Mouse (Mus musculus) intestine, embryonic 15.5 days (tissue): ENCODE results near the gene Pcnx3. TPM values are rescaled to one million over a fixed set of nuclear protein-coding genes. Genes with fewer than 3 reads are reported as not detected.

Experiments
- ATAC-seq: fragments of 200-750 bp; cut with Nextera tagmentation; 2 replicates; pipeline ENCODE4 v1.8.0; 2017; ENCODE audit warnings: moderate TSS enrichment, moderate library complexity
- H3K27ac ChIP-seq: fragments of 300-500 bp; sonication (generic); 2 replicates; pipeline ENCODE4 v1.5.1; 2015; ENCODE audit warnings: mild to moderate bottlenecking, inconsistent platforms
- H3K27me3 ChIP-seq: fragments of 300-500 bp; sonication (generic); replicated peaks from 2 replicates; pipeline ENCODE4 v1.6.1; 2015; ENCODE audit warnings: inconsistent platforms
- H3K36me3 ChIP-seq: fragments of 300-500 bp; sonication (generic); 2 replicates; pipeline ENCODE4 v1.6.1; 2015; ENCODE audit warnings: inconsistent platforms
- H3K4me1 ChIP-seq: fragments of 300-500 bp; sonication (generic); replicated peaks from 2 replicates; pipeline ENCODE4 v1.6.1; 2015; ENCODE audit warnings: inconsistent platforms
- H3K4me2 ChIP-seq: fragments of 300-500 bp; sonication (generic); replicated peaks from 2 replicates; pipeline ENCODE4 v1.6.1; 2015; ENCODE audit warnings: mild to moderate bottlenecking, inconsistent platforms
- H3K4me3 ChIP-seq: fragments of 300-500 bp; sonication (generic); replicated peaks from 2 replicates; pipeline ENCODE4 v1.5.1; 2015; ENCODE audit warnings: inconsistent platforms
- H3K9ac ChIP-seq: fragments of 300-500 bp; sonication (generic); 2 replicates; pipeline ENCODE4 v1.6.1; 2015; ENCODE audit warnings: inconsistent platforms
- H3K9me3 ChIP-seq: fragments of 300-500 bp; sonication (generic); 2 replicates; pipeline ENCODE4 v1.6.1; 2016; ENCODE audit warnings: inconsistent platforms
- WGBS: fragments of 180-500 bp; shearing (Covaris S2); methylation state at CpG from one replicate; pipeline ENCODE4 v1.1.7; 2015; 5-methylcytosine and 5-hydroxymethylcytosine counted together
- polyA plus RNA-seq: library from polyadenylated mRNA; unstranded; fragments of >200 nt; fragmentation: Nextera tagmentation; extraction: Ambion mirVana; gene quantifications from 2 replicates; pipeline ENCODE4 v1.2.1, GENCODE M21; 2015

The Pcnx3 gene
- polyA plus RNA-seq, 1 experiment from 2014 or later, result 16.3 TPM

- no peaks in the 10 kb centered on the region for H3K9me3 ChIP-seq
- H3K4me1 ChIP-seq, result peaks cover 23% of the 10 kb centered on the region
- H3K27me3 ChIP-seq, result no peaks in the 10 kb centered on the region
- H3K4me2 ChIP-seq, result peak within 1 kb of the TSS; percentile 73
- peaks cover 19% of the 10 kb centered on the region for H3K36me3 ChIP-seq
- ATAC-seq, result peak; percentile 98
- peak within 1 kb of the TSS; percentile 52 for H3K4me3 ChIP-seq
- H3K9ac ChIP-seq, result peak within 1 kb of the TSS; percentile 57
- WGBS, result under 1% methylated on average over 32 of the region's 32 CpGs
- peak within 1 kb of the TSS; percentile 94 for H3K27ac ChIP-seq
Observed at GRCm38 (mm10) chr19:5662981-5663913, 25.5 kb downstream of the Pcnx3 start, which contains the start of gene Sipa1. Gene Sipa1, minus strand, starts transcription at chr19:5663707.

- Histone ChIP-seq H3K4me2 (peak overlapping the region; percentile 73), H3K9me3 (no peaks in the 10 kb centered on the region), H3K36me3 (peaks cover 15% of the 10 kb centered on the region), H3K27ac (peak overlapping the region; percentile 94), H3K27me3 (no peaks in the 10 kb centered on the region), H3K4me3 (peak overlapping the region; percentile 52), H3K4me1 (peaks cover 23% of the 10 kb centered on the region), H3K9ac (peak overlapping the region; percentile 57; the same call in 1 of the 2 replicates)
- no peak for ATAC-seq
- 77% methylated on average over 8 of the region's 8 CpGs for WGBS
Observed at GRCm38 (mm10) chr19:5662310-5662709, 26.4 kb downstream of the Pcnx3 start.

- WGBS, result 78% methylated on average over 13 of the region's 16 CpGs
- ATAC-seq, result no peak
- peak overlapping the region; percentile 57 for H3K27ac ChIP-seq
- H3K4me2 ChIP-seq, result peak overlapping the region; percentile 73
- H3K9ac ChIP-seq, result peak overlapping the region; percentile 17; the same call in 1 of the 2 replicates
- peaks cover 23% of the 10 kb centered on the region for H3K4me1 ChIP-seq
- H3K9me3 ChIP-seq, result no peaks in the 10 kb centered on the region
- peak overlapping the region; percentile 18; the same call in 1 of the 2 replicates for H3K4me3 ChIP-seq
- no peaks in the 10 kb centered on the region; the same call in 1 of the 2 replicates for H3K27me3 ChIP-seq
- peaks cover 12% of the 10 kb centered on the region for H3K36me3 ChIP-seq
Observed at GRCm38 (mm10) chr19:5660942-5661751, 27.6 kb downstream of the Pcnx3 start.

- peak; percentile 22 for ATAC-seq
Observed at GRCm38 (mm10) chr19:5654720-5655298, 33.9 kb downstream of the Pcnx3 start.

GRCm38 (mm10) chr19:5653969-5654719 lies 34.6 kb downstream of the Pcnx3 start:
- Histone ChIP-seq H3K4me3 (peak overlapping the region; percentile 39), H3K9me3 (no peaks in the 10 kb centered on the region), H3K4me2 (peak overlapping the region; percentile 86), H3K36me3 (peaks cover 8% of the 10 kb centered on the region), H3K9ac (peak overlapping the region; percentile 39), H3K27ac (no peak overlapping the region), H3K4me1 (peaks cover 21% of the 10 kb centered on the region), H3K27me3 (peaks cover 8% of the 10 kb centered on the region)
- ATAC-seq, result peak; percentile 91
- 13% methylated on average over 62 of the region's 62 CpGs for WGBS

More at GRCm38 (mm10) chr19:5654720-5655298, 33.9 kb downstream of the Pcnx3 start:
- H3K9me3 ChIP-seq, result no peaks in the 10 kb centered on the region
- peak overlapping the region; percentile 39 for H3K4me3 ChIP-seq
- peak overlapping the region; percentile 39 for H3K9ac ChIP-seq
- H3K4me2 ChIP-seq, result peak overlapping the region; percentile 86
- peaks cover 8% of the 10 kb centered on the region for H3K27me3 ChIP-seq
- peaks cover 14% of the 10 kb centered on the region for H3K4me1 ChIP-seq
- WGBS, result 22% methylated on average over 43 of the region's 43 CpGs
- H3K27ac ChIP-seq, result no peak overlapping the region
- peaks cover 8% of the 10 kb centered on the region for H3K36me3 ChIP-seq

- Histone ChIP-seq H3K27me3 (peaks cover 8% of the 10 kb centered on the region), H3K4me1 (peaks cover 34% of the 10 kb centered on the region), H3K4me3 (no peak overlapping the region), H3K36me3 (peaks cover 8% of the 10 kb centered on the region), H3K27ac (no peak overlapping the region), H3K9me3 (no peaks in the 10 kb centered on the region), H3K4me2 (no peak overlapping the region), H3K9ac (no peak overlapping the region)
- 87% methylated on average over 6 of the region's 6 CpGs for WGBS
- ATAC-seq, result no peak
Observed at GRCm38 (mm10) chr19:5652570-5652969, 36.1 kb downstream of the Pcnx3 start.

- Histone ChIP-seq H3K36me3 (peaks cover 16% of the 10 kb centered on the region), H3K9me3 (no peaks in the 10 kb centered on the region), H3K4me3 (no peak overlapping the region), H3K4me1 (peaks cover 34% of the 10 kb centered on the region), H3K27ac (no peak overlapping the region), H3K27me3 (peaks cover 8% of the 10 kb centered on the region), H3K4me2 (no peak overlapping the region), H3K9ac (no peak overlapping the region)
- WGBS, result 68% methylated on average over 13 of the region's 13 CpGs
- ATAC-seq, result no peak
Observed at GRCm38 (mm10) chr19:5651502-5652274, 37.0 kb downstream of the Pcnx3 start.

GRCm38 (mm10) chr19:5649298-5649741 lies 39.4 kb downstream of the Pcnx3 start:
- H3K36me3 ChIP-seq, result peaks cover 23% of the 10 kb centered on the region
- peak overlapping the region; percentile 31 for H3K4me3 ChIP-seq
- 54% methylated on average over 6 of the region's 6 CpGs for WGBS
- H3K9ac ChIP-seq, result peak overlapping the region; percentile 49
- H3K4me2 ChIP-seq, result peak overlapping the region; percentile 70
- H3K27ac ChIP-seq, result peak overlapping the region; percentile 83
- H3K9me3 ChIP-seq, result no peaks in the 10 kb centered on the region
- no peaks in the 10 kb centered on the region for H3K27me3 ChIP-seq
- peaks cover 26% of the 10 kb centered on the region for H3K4me1 ChIP-seq
- ATAC-seq, result no peak; the same call in 1 of the 2 replicates

- Histone ChIP-seq H3K4me1 (peaks cover 21% of the 10 kb centered on the region), H3K9me3 (no peaks in the 10 kb centered on the region), H3K27me3 (no peaks in the 10 kb centered on the region), H3K36me3 (peaks cover 27% of the 10 kb centered on the region), H3K4me3 (peak overlapping the region; percentile 31), H3K27ac (peak overlapping the region; percentile 83), H3K4me2 (peak overlapping the region; percentile 70), H3K9ac (peak overlapping the region; percentile 49)
- peak; percentile 96 for ATAC-seq
- WGBS, result 11% methylated on average over 26 of the region's 26 CpGs
Observed at GRCm38 (mm10) chr19:5648401-5649297, 40.1 kb downstream of the Pcnx3 start.

GRCm38 (mm10) chr19:5647791-5648190 lies 40.9 kb downstream of the Pcnx3 start:
- no peak overlapping the region for H3K4me3 ChIP-seq

More at GRCm38 (mm10) chr19:5647791-5648190, 40.9 kb downstream of the Pcnx3 start:
- H3K4me2 ChIP-seq, result no peak overlapping the region
- no peak for ATAC-seq
- peak overlapping the region; percentile 83 for H3K27ac ChIP-seq
- H3K27me3 ChIP-seq, result no peaks in the 10 kb centered on the region
- WGBS, result 91% methylated on average over 6 of the region's 6 CpGs
- H3K9me3 ChIP-seq, result no peaks in the 10 kb centered on the region
- no peak overlapping the region for H3K9ac ChIP-seq
- H3K4me1 ChIP-seq, result peaks cover 21% of the 10 kb centered on the region
- H3K36me3 ChIP-seq, result peaks cover 30% of the 10 kb centered on the region
